Mouse (Mus musculus): ENCODE measurements around the gene H2-DMb2.

- TF ChIP-seq CTCF (IDR thresholded peaks at IDR 0.05; ENCODE audit: control insufficient read depth, insufficient read depth, low read length): no peak
- TF ChIP-seq POLR2A (IDR thresholded peaks at IDR 0.05; ENCODE audit: borderline replicate concordance, control insufficient read depth, low read depth, low read length): no peak
Measured at GRCm38 (mm10) chr17:34131911-34132310, 11.2 kb upstream of the H2-DMb2 start.
